Mouse (Mus musculus) skeletal muscle tissue, postnatal 0 days (tissue): ENCODE results near the gene Sez6. TPM values are rescaled to one million over a fixed set of nuclear protein-coding genes. Genes with fewer than 3 reads are reported as not detected.

ENCODE experiments used
- polyA plus RNA-seq: library from polyadenylated mRNA; unstranded; fragments of >200 nt; fragmentation: Nextera tagmentation; extraction: Ambion mirVana; gene quantifications from 2 replicates; pipeline ENCODE4 v1.2.1, GENCODE M21; 2015

The Sez6 gene
- polyA plus RNA-seq, result 0.14 and 0.22 TPM in 2 replicates

DNA sequence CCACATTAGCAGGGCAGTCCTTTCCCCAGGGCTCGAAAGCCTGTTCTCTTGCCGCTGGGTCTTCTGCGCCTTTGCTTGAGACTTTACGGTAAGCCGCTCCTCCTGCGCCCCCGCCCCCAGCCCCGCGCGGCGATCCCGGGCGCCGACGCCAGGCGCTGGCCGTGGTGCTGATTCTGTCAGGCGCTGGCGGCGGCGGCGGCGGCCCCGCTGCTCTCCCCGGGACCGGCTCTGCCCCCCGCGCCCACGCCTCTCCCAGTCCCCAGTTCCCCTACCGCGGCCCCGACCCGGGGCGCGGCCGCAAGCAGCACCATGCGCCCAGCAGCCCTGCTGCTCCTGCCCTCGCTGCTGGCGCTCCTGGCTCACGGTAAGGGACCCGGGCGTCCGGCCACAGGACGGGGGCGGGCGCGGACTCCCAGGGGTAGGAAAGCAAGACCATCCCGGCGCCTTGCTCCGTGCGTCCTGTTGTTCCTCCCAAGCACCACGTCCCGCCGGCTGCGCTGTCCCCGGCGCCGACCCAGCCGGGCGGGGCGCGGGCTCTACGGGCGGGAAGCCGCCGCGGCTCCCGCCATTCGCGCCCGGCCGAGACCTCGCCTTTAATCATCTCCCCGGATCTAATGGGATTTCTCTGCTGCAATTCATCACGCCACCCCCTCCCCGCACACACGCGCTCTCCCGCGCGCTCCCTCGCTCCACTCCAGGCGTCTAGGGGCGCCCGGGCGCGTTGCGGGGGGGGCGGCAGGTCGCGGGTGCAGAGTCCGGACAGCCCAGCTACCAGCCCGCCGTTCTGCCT lies at the start of gene Sez6:
Gene Sez6 (plus strand): TSS at position 50 of the 790 bp plus-strand sequence.

DNA sequence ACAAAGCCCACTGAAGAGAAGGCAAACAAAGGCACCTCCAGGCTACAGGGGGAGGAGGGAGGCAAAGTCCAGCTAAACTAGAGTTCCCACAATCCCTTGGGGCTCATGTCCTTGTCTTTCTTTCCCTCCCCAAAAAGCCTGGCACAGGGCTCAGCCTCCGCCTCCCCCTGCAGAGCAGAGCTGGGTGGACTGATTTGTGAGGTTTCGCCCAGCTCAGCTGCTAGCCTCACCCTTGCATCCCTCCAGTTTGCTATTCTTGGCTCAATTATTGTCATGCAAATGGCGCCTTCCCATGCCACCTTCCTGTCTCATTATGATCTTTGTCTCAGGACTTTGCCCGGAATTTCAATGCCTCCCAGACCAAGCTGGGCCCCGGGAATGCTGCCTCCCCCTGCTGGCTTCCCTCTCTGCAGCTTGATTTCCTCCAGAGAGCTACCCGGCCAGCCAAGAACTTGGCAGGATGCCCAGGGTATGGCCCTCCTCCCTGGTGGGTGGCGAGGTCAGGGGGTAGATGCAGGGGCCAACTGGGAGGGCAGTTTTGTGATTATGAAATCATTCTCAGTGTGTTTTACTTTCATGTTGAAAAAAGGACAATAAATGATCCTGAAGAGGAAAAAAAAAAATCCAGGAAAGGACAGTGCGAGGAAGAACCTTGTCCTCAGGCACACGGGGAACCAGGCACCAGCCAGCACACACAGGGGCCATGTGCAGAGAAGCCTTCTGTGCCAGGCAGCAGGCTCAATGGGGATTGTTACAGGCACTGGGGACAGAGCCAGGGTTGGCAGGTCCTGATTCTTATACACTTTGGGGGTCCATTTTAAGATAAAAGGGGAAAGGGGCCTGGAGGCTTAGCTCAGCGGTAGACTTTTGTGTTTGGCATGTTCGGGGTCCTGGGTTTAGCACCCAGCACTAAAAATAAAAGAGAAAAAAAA lies 36.5 kb upstream of the Sez6 start, which contains the start of gene Pipox:
Gene Pipox (minus strand): TSS at position 310 of the 932 bp plus-strand sequence.

DNA sequence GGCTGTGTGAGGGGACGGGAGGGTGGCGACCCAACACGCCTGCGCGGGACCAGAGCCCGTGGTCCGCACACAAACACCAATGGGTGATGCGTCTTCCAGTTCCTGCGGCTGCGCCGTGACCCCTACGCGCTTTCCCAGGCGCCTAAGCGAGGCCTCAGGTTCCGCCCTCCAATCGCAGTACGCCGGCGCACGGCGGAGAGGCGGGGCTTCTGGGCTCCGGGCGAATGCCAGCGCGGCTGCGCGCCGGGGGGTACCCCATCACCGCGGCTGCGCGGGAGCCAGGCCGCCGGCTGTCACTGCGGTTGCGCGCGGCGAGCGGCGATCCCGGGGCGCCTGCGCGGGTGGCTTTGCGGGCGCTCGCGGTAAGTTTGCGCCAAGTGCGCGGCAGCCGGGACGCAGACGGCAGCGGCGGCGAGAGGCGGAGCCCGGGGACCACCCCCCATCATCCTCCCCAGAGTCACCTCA lies 51.9 kb downstream of the Sez6 start, which contains the start of gene Phf12:
Gene Phf12 (plus strand): TSS at position 314 of the 465 bp plus-strand sequence.

Other genes with a start within 250 kb of the Sez6 start
- 3.0 and 3.3 TPM in 2 replicates for gene Nufip2, start 244.6 kb upstream of the Sez6 start, polyA plus RNA-seq
- gene Cryba1, start 205.5 kb upstream of the Sez6 start, polyA plus RNA-seq, result not detected in 2 replicates
- 63.1 and 85.2 TPM in 2 replicates for gene Myo18a, start 167.6 kb upstream of the Sez6 start, polyA plus RNA-seq
- 0.21 and 0.27 TPM in 2 replicates for gene Gm10277, start 143.1 kb upstream of the Sez6 start, polyA plus RNA-seq
- gene Pipox, start 36.7 kb upstream of the Sez6 start, polyA plus RNA-seq, result 0.24 and 0.53 TPM in 2 replicates
- gene Phf12, start 52.0 kb downstream of the Sez6 start, polyA plus RNA-seq, result 5.3 and 6.7 TPM in 2 replicates
- 8.0 and 8.3 TPM in 2 replicates for gene Dhrs13, start 101.5 kb downstream of the Sez6 start, polyA plus RNA-seq
- 58.3 and 63.6 TPM in 2 replicates for gene Flot2, start 107.1 kb downstream of the Sez6 start, polyA plus RNA-seq
- 20.3 and 21.2 TPM in 2 replicates for gene Eral1, start 149.6 kb downstream of the Sez6 start, polyA plus RNA-seq
- 5.8 and 6.6 TPM in 2 replicates for gene Fam222b, start 163.9 kb downstream of the Sez6 start, polyA plus RNA-seq
- gene Traf4, start 234.8 kb downstream of the Sez6 start, polyA plus RNA-seq, result 30.7 and 34.6 TPM in 2 replicates
- gene Nek8, start 245.9 kb downstream of the Sez6 start, polyA plus RNA-seq, result 6.9 and 7.1 TPM in 2 replicates
- 13.1 and 22.3 TPM in 2 replicates for gene Tlcd1, start 245.9 kb downstream of the Sez6 start, polyA plus RNA-seq